Mouse (Mus musculus): ENCODE measurements around the gene Ranbp10. TPM values are rescaled to one million over a fixed set of nuclear protein-coding genes. Genes with fewer than 3 reads are reported as not detected.

Ranbp10 gene
- 34.9 and 36.4 TPM in 2 replicates for total RNA-seq (2014; fragmentation: Nextera tagmentation)
- total RNA-seq (2017): 8.3 and 16.0 TPM in 2 replicates

DNA sequence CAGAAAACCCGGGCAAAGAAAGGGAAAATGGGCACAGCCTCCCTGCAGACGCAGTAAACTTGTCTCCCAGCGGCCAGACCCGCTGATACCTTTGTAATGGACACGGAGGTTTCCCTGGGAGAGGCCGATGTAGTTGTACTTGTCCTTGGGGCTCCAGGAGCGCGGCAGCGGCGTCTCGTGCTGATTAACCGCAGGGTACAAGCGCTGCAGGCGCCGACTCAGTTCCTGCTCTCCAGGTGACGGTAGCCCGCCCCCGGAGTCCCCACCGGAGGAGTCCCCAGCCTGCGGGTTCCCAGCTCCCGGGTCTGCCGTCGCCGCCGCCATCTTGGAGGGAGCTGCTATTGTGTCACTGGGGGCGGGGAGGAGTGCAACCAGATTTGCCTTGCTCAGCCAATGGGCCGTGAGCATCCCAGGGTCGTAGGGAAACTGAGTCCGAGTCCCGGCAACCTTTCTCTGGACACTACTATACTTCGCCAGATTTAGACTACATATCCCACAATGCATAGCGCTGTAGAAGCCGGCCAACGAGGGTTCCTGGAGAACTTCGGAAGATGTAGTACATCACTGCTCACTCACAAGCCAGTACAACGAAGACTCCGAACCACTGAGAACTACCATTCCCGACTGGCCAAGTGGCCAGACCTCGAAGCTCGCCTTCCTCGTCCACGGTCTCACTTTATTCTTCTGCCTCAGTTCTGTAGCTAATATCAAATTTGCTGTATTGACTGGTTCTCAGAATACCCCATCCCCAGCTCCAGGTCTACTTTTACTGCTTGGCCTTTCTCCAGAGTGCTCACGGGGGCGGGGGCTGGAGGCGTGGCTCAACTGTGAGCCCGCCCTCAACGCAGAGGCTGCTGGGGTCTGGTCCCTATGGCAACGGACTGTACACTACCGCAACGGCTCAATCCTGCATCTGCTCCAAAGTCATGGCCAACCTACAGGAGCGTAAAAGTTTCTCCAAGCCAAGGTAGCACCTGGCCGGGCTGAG, at the start of gene Ranbp10, which contains the start of gene Tsnaxip1:
TSS of gene Ranbp10 (minus strand) at position 490 of the 988 bp plus-strand sequence.
TSS of gene Tsnaxip1 (plus strand) at position 871 of the 988 bp plus-strand sequence.
- peak; percentile 92 for ATAC-seq (replicated peaks; ENCODE audit: low FRiP score, low TSS enrichment, poor library complexity, severe bottlenecking)

DNA sequence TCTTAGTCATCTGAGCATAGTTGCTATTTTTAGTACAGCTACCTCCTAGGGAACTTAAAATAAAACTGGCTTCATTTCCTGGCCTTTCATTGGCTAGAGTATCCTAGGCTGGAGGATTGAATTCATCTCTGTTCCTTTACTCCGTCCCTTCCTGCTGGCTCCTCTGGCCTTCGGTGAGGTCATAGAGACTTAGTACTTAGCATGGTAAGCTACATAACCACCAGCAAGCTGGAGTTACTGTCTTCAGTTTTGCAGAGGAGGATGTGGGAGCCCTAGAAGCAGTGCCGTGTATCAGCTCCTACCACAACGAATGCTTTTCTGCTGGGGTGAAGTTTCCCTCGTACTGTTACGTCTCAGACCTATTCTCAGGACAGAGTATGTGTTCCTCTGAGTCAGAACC, 47.2 kb upstream of the Ranbp10 start:
- no peak for ATAC-seq (replicated peaks; ENCODE audit: low FRiP score, low TSS enrichment, poor library complexity, severe bottlenecking)

DNA sequence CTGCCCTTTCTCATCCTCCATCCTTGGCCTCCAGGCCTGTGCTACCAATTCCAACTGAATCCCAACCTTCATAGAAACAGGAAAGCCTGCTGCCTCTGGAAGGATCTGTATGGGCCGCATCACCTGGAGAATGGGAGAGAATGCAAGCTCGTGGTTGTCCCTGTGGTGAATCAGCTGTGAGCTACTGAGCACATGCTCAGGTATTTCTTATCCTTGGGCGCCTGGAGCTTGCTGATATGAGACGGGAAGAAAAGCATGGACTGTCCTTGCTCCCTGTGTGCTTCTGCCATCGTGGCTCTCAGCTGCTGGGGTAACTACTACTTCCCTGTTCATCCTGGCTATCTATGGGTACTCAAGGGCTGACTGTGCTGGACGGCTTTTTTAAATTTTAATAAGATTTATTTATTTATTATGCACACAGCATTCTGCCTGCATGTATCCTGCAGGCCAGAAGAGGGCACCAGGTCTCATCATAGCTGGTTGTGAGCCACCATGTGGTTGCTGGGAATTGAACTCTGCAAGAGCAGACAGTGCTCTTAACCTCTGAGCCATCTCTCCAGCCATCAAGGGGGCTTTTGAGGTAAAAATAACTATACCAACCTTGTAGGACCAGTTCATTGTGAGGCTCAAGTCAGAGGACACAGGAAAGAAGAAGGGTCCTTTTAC, 39.3 kb upstream of the Ranbp10 start:
- no peak for ATAC-seq (replicated peaks; ENCODE audit: low FRiP score, low TSS enrichment, poor library complexity, severe bottlenecking)

DNA sequence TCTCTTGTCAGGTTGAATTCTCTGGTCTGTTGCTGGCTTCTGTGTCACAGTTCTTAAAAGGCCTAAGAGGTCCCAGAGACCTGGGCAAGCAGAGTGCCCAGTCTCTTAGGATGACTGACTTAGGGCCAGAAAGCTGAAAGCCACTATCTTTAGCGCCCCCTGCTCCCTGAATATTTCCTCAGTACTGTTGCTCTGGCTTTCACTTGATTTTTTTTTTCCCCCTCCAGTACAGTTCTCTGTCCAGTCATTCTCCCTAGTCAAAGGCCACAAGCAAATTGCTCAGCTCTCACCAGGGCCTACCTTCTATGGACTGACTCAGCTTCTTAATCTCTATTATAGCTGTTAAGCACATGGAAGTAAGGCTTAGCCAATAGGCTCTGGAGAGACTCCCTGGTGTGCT, 34.8 kb upstream of the Ranbp10 start:
- ATAC-seq (replicated peaks; ENCODE audit: low FRiP score, low TSS enrichment, poor library complexity, severe bottlenecking): no peak

DNA sequence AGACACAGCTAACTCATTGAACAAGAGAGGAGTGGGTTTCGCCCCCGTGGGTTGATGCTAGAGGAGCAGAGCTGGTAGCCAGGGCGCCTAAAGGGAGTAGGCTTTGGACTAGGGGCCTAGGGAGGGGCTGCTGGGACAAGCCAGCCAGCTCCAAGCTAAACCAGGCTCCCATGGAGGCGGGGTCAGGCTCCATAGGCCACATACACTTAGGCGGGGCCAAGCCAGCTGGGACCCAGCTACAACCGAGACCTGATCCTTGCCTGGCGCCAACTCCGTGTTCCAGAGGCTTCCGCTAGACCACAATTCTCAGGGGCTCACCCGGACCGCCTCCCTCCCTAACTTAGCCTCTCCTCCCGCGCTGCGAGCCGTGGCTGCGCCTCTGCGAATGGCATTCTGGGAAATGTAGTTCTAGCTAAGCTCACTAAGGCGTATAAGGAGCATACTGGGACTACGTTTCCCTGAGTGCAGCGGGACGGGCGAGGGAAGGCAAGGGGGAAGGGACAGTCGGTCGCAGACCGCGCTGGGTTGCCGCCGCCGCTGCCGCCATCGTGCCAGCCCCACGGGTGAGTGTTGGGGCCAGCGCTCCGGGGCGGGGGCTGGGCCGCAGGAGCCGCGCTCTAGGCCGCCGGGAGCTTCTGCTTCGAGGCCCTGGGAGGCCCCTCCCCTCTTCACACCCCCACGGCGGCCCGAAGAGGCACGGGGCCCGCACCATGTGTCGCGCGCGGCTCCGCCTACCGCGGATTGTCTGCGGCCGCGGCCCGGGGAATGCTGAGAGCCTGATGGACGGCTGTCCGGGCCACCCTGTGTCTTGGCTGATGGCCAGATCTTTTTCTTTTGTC, 33.2 kb upstream of the Ranbp10 start, which contains the start of gene Nutf2:
TSS of gene Nutf2 (plus strand) at position 438 of the 839 bp plus-strand sequence.
- peak; percentile 91 for ATAC-seq (replicated peaks; ENCODE audit: low FRiP score, low TSS enrichment, poor library complexity, severe bottlenecking)

DNA sequence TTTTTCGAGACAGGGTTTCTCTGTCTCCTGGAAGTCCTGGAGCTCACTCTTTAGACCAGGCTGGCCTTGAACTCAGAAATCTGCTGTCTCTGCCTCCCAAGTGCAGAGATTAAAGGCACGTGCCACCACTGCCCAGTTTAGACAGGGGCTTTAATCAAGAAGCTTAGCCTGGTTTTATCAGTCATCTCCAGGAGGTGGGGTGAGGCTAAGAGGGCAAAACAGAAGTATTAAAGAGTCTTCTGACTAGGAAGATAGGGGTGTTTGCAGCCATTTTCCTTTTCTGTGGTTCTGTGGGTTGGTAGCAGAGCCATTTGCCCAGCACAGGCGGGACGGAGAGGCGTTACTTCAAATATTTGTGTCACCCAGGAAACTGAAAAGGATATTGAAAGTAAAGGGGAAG, 32.2 kb upstream of the Ranbp10 start:
- peak; percentile 32 for ATAC-seq (replicated peaks; ENCODE audit: low FRiP score, low TSS enrichment, poor library complexity, severe bottlenecking)

DNA sequence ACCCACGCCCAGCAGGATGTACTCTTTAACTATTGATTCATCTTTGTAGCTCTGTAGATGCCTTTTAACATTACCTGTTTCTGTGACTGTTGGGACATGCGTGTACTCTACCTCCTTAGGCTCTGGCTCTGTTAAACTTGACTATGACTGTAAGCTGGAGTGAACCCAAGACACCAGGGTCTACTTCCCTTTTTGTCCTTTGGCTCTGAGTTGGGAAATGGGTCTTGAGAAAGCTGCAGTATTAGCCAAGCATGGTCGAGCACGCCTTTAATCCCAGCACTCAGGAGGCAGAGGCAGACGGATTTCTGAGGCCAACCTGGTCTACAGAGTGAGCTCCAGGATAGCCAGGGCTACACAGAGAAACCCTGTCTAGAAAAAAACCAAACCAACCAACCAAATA, 31.3 kb upstream of the Ranbp10 start:
- no peak for ATAC-seq (replicated peaks; ENCODE audit: low FRiP score, low TSS enrichment, poor library complexity, severe bottlenecking)

DNA sequence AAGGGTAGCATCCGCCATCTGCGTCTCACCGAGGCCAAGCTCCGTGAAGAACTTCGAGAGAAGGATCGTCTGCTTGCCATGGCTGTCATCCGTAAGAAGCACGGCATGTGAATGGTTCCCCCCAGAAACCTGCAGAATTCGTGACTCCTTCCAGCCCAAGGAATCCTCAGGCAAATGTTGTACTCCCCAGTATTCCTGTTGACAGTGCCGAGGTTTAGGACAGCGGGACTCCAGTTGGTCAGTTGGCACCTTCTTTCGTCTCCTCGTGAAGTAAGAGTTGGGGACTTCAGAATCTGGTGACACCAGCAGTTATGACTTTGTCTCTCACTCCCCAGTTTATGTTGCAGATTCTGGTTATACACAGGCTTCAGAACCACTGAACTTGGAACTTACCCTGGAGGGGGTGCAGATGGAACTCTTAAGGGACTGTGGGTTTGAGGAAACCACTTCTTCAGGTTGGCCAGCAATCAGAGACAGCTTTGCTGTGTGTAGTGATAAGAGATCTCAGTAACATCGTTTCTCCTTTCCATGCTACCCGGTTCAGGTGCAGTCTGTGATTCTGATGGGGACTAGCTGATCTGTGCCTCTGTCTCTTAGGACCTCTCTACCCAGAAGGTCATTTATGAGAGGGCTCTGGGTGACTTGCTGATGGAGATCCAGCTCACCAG, 29.2 kb upstream of the Ranbp10 start:
- ATAC-seq (replicated peaks; ENCODE audit: low FRiP score, low TSS enrichment, poor library complexity, severe bottlenecking): no peak

DNA sequence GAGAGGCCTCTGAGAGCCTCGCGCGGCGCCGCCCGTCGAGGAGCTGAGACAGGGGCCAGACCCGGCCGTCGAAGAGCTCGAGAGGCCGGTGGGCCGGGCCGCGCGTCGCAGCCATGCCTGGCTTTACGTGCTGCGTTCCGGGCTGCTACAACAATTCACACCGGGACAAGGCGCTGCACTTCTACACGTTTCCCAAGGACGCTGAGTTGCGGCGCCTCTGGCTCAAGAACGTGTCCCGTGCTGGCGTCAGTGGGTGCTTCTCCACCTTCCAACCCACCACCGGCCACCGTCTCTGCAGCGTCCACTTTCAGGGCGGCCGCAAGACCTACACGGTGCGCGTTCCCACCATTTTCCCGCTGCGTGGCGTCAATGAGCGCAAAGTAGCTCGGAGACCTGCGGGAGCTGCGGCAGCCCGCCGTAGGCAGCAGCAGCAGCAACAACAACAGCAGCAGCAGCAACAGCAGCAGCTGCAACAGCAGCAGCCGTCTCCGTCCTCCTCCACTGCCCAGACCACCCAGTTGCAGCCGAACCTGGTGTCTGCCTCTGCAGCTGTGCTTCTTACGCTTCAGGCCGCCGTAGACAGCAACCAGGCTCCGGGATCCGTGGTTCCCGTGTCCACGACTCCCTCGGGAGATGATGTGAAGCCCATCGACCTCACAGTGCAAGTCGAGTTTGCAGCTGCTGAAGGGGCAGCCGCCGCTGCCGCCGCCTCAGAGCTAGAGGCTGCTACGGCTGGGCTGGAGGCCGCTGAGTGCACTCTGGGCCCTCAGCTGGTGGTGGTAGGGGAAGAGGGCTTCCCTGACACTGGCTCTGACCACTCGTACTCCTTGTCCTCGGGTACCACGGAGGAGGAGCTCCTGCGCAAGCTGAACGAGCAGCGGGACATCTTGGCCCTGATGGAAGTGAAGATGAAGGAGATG, 28.4 kb upstream of the Ranbp10 start:
- ATAC-seq (replicated peaks; ENCODE audit: low FRiP score, low TSS enrichment, poor library complexity, severe bottlenecking): no peak

DNA sequence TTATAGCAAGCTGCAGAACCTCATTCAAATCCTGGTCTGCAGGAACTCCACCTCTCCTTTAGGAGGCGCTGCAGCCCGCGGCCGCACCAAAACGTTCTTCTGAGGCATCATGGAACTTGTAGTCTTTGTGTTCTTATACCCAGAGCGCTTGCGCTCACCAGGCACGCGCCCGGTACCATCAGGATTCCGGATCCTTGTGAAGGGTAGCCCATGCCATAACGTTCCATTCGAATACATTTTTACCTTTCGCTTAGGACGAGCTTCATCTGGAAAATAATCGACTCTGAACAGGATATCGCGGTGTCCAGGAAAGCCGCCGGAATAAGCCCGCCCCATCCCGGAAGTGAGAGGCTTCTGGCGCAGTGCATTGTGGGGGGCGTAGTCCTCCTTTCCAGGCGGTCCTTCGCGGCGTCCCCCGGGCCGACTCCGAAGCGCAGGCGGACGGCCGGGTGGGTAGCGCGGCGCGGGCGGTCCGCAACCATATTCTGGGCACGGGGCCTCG, 27.6 kb upstream of the Ranbp10 start, which contains the start of gene Thap11:
TSS of gene Thap11 (plus strand) at position 418 of the 502 bp plus-strand sequence.
- peak; percentile 64 for ATAC-seq (replicated peaks; ENCODE audit: low FRiP score, low TSS enrichment, poor library complexity, severe bottlenecking)

DNA sequence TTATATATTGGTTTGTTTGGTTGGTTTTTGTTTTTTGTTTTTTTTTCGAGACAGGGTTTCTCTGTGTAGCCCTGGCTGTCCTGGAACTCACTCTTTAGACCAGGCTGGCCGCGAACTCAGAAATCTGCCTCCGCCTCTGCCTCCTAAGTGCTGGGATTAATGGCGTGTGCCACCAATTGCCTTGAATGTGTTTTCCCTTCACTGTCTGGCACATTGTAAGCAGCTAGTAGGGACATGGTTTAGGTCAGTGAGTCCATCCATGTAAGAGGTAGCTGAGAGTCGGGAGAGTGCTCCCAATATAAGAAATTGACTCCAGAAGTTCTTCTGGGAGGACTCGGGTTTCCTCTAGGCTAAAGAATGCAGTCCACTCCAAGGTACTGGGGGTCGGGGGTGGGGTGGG, 27.2 kb upstream of the Ranbp10 start:
- ATAC-seq (replicated peaks; ENCODE audit: low FRiP score, low TSS enrichment, poor library complexity, severe bottlenecking): no peak

DNA sequence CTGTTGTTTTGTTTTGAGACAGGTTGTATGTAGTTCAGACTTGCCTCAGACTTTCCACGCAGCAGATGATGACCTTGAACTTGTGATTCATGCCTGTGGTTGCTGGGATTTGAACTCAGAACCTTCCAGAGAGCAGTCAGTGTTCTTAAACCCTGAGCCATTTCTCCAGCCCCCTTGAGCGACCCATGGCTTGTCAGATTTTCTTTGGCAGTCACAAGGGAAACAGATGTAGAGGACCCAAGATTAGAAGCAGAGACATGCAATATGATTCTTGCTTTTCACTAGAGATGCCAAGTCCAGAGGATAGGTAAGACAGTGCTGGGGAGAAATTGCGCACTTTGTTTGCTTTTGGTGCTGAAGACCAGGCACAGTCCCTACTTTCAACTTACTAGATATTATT, 26.0 kb upstream of the Ranbp10 start, which contains the start of gene Cenpt:
TSS of gene Cenpt (minus strand) at position 101 of the 400 bp plus-strand sequence.
- no peak for ATAC-seq (replicated peaks; ENCODE audit: low FRiP score, low TSS enrichment, poor library complexity, severe bottlenecking)

DNA sequence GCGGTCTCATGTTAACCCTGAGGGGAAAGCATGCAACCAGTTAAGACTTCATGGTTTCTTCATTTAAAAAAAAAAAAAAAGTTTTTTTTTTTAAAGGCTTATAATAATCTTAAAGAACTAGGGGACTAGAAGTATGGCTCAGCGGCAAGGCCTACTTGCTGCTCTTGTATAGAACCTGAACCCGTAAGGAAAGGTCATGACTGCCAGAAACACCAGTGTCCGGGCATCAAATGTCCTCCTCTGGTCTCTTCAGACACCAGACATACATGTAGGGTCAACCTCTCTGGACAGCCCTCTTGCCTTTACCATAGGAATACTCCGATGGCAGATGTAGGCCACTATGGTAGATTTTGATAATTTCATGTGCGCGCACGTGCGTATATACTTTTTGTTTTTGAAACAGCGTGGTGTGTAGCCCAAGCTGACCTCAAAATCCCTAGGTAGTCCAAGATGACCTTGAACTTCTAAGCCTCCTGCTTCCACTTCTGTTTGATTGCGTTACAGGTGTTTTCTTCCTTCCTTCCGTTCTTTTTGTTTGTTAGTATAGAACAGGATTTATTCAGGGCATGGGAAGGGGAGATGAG, 25.1 kb upstream of the Ranbp10 start:
- no peak for ATAC-seq (replicated peaks; ENCODE audit: low FRiP score, low TSS enrichment, poor library complexity, severe bottlenecking)

DNA sequence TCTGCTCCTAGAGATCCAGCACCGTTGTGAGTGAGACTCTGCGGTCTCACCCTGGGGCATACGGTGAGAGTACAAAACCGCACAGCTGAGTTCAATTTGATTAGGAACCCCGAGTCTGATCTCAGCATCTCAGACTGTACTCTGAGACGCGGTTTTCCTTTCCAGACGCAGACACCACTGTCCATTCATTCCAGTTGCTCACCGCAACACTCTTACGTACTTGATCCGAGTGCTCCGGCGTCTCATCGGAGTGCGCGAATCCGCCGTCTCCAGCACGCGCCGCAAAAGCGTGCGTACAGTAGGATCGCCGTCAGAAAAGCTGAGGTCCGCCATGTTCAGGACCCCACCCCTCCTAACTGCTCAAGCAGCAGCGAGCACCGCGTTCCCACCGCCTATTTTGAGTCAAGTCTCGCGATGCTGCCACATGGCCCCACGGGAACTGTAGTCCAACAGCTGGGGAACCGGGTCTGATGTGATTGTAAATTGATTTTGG, 24.5 kb upstream of the Ranbp10 start:
- peak; percentile 78 for ATAC-seq (replicated peaks; ENCODE audit: low FRiP score, low TSS enrichment, poor library complexity, severe bottlenecking)

DNA sequence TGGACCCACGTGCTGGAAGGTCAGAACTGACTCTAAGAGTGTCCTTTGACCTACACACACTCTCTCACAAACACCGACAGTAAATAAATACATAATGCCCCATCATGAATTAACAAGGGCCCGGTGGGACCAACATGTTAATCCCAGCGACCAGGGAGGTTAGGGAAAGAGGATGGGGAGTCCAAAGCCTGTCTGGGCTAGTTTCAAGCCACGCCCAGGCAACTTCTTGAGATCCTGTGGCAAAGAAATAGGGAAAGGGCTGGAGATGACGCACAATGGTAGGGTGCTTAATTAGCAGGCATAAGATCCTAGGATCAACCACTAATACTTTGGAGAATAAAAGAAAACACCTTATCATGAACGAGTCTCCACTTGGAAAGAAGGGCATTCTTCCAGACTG, 23.5 kb upstream of the Ranbp10 start:
- ATAC-seq (replicated peaks; ENCODE audit: low FRiP score, low TSS enrichment, poor library complexity, severe bottlenecking): no peak

DNA sequence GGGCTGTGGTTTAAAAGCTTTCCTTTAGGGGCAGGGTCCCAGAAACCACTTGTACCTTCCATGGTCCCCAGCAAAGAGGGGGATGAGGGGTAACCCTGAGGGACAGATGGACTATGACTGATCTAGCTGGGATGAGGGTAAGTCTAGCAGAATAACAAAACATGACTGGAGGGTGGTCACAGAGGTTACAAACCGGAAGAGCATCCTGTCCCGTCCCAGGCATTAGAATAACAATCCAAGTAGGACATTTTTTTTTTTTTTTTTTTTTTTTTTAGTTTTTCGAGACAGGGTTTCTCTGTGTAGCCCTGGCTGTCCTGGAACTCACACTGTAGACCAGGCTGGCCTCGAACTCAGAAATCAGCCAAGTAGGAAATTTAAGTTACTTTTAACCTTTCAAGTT, 22.9 kb upstream of the Ranbp10 start:
- ATAC-seq (replicated peaks; ENCODE audit: low FRiP score, low TSS enrichment, poor library complexity, severe bottlenecking): no peak

DNA sequence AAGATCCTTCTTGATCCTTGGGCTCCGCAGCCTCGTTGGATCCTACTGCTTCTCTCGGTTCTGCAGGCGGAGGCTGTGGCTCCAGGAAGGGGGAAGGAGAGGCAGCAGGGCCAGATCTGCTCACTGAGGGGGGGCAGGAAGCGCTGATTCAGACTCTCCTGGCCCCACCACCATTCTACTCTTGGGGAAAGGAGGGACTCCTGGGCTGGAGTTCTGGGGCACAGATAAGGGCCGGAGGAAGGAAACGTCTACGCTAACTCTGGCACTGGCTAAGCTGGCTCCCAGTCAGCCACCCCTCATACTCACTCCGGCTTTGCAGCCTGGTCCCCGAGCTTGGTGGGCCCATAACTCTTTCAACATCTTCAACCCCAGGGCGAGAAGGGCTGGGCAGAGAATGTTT, 19.5 kb upstream of the Ranbp10 start:
- ATAC-seq (replicated peaks; ENCODE audit: low FRiP score, low TSS enrichment, poor library complexity, severe bottlenecking): 0 out of 2 replicates have a peak, but pooled peaks have one; percentile 17

Measured in megakaryocyte-erythroid progenitor cell, adult 5-6 weeks (primary cell).